Mouse (Mus musculus) heart, adult 2 months (tissue): ENCODE measurements around the gene Vmn1r221.
"Not testable (repeated sequence)": the region's sequence is repeated elsewhere in the genome, so short reads cannot be mapped to it uniquely, and the experiment has no call there.

Source experiments
- CTCF ChIP-seq: fragments of 200-600 bp; IDR thresholded peaks from 2 replicates; pipeline ENCODE4 v1.8.1; 2022; ENCODE audit warnings: antibody characterized with exemption, mild to moderate bottlenecking, moderate library complexity
- POLR2A ChIP-seq: fragments of 200-500 bp; IDR thresholded peaks from 2 replicates; pipeline ENCODE4 v1.6.1; 2011; ENCODE audit warnings: mild to moderate bottlenecking, low read depth, low read length, control low read depth; ENCODE audit not compliant: insufficient read depth

- not testable (repeated sequence) for TF ChIP-seq CTCF, POLR2A
Measured at GRCm38 (mm10) chr13:23166471-23166870, 47.5 kb upstream of the Vmn1r221 start.
